Mouse (Mus musculus) myocyte (in vitro differentiated cells): Measurements from ENCODE around the gene Paxx.

Experiments used
- MAX ChIP-seq: IDR thresholded peaks from one replicate; pipeline ENCODE4 v1.6.1; 2011; ENCODE audit warnings: low read depth, mild to moderate bottlenecking, control low read depth
- POLR2A ChIP-seq: IDR thresholded peaks from one replicate; pipeline ENCODE4 v1.6.1; 2011; ENCODE audit warnings: low read depth, mild to moderate bottlenecking, control low read depth, moderate library complexity; ENCODE audit not compliant: insufficient read length

GRCm38 (mm10) chr2:25477541-25477940 is 16.6 kb upstream of the Paxx start:
- TF ChIP-seq POLR2A (no peak), MAX (no peak)
